Mouse (Mus musculus) thymus, postnatal 25 days (tissue): ENCODE results near the gene Dynlt1a.
"Not testable (repeated sequence)": the region's sequence is repeated elsewhere in the genome, so short reads cannot be mapped to it uniquely, and the experiment has no call there.

ENCODE experiments used
- DNase-seq: peaks from one replicate; pipeline ENCODE4 v3.0.0; 2022

Gene Dynlt1a

GRCm38 (mm10) chr17:6317339-6317985 lies at the start of gene Dynlt1a:
Gene Dynlt1a, minus strand, starts transcription at chr17:6317500.
- DNase-seq, result peak; percentile 99

- DNase-seq, result peak; percentile 0
These were observed 38.0 kb upstream of the Dynlt1a start for GRCm38 (mm10) chr17:6355256-6355655.

GRCm38 (mm10) chr17:6342606-6343294 lies 25.4 kb upstream of the Dynlt1a start:
- DNase-seq, result not testable (repeated sequence)

- not testable (repeated sequence) for DNase-seq
These were observed 11.7 kb upstream of the Dynlt1a start for GRCm38 (mm10) chr17:6328997-6329396.

- DNase-seq, result not testable (repeated sequence)
These were observed 10.3 kb upstream of the Dynlt1a start for GRCm38 (mm10) chr17:6327554-6327953.

- not testable (repeated sequence) for DNase-seq
These were observed 8.2 kb upstream of the Dynlt1a start for GRCm38 (mm10) chr17:6325543-6325942.

GRCm38 (mm10) chr17:6325021-6325420 lies 7.7 kb upstream of the Dynlt1a start:
- not testable (repeated sequence) for DNase-seq

GRCm38 (mm10) chr17:6321778-6322101 lies 4.4 kb upstream of the Dynlt1a start:
- not testable (repeated sequence) for DNase-seq

- DNase-seq, result not testable (repeated sequence)
These were observed 3.9 kb upstream of the Dynlt1a start for GRCm38 (mm10) chr17:6321081-6321777.

- DNase-seq, result peak; percentile 81
These were observed 747 bp downstream of the Dynlt1a start for GRCm38 (mm10) chr17:6316379-6317126.

- DNase-seq, result peak; percentile 25
These were observed 1.6 kb downstream of the Dynlt1a start for GRCm38 (mm10) chr17:6315706-6316105.

GRCm38 (mm10) chr17:6314493-6314892 lies 2.8 kb downstream of the Dynlt1a start:
- not testable (repeated sequence) for DNase-seq

- not testable (repeated sequence) for DNase-seq
These were observed 4.5 kb downstream of the Dynlt1a start for GRCm38 (mm10) chr17:6312755-6313154.

GRCm38 (mm10) chr17:6311716-6312115 lies 5.6 kb downstream of the Dynlt1a start:
- not testable (repeated sequence) for DNase-seq

- DNase-seq, result not testable (repeated sequence)
These were observed 10.8 kb downstream of the Dynlt1a start for GRCm38 (mm10) chr17:6306503-6306902.

GRCm38 (mm10) chr17:6305656-6306270 lies 11.5 kb downstream of the Dynlt1a start:
- DNase-seq, result not testable (repeated sequence)

GRCm38 (mm10) chr17:6304891-6305290 lies 12.4 kb downstream of the Dynlt1a start:
- not testable (repeated sequence) for DNase-seq

GRCm38 (mm10) chr17:6300190-6300863 lies 17.0 kb downstream of the Dynlt1a start:
- not testable (repeated sequence) for DNase-seq

GRCm38 (mm10) chr17:6297060-6297795 lies 20.1 kb downstream of the Dynlt1a start:
- not testable (repeated sequence) for DNase-seq

- not testable (repeated sequence) for DNase-seq
These were observed 23.4 kb downstream of the Dynlt1a start for GRCm38 (mm10) chr17:6293882-6294281.

- DNase-seq, result not testable (repeated sequence)
These were observed 28.3 kb downstream of the Dynlt1a start for GRCm38 (mm10) chr17:6289045-6289444.
